ENCODE assay signal across 26 mouse cellular contexts in the genomic region with DNA sequence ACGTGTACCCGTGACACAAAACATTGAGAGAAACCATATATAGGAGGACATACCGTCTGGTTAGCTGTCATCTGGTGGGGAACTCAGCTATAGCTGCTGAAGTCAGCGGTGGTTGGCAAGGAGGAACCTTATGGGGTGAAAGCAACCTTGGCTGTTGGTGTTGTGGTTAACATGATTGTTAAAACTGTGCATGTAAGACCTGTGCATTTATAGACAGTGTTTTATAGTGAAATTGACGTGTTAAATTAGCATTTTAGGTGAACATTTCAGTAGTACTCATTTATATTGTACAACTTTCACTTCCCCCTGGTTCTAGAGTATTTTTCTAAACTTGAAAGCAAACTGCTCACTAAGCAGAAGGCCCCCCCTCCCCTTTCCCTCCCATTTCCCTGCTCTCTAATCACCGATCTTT. TPM values are rescaled to one million over a fixed set of nuclear protein-coding genes. Genes with fewer than 3 reads are reported as not detected.
DNase-seq lines count a peak whose midpoint lies in the region; ATAC-seq and TF ChIP-seq lines count a peak whose summit lies in the region.
"Had no signal": no experiment of that assay in that cellular context is flagged by ENCODE, and none has a peak within 500 bp of the region (broad histone marks: within the 10 kb centered on the region; RNA-seq: fewer than 3 reads in every experiment).

No protein-coding gene starts in this region.

- H3K4me1 ChIP-seq in CH12.LX (ENCODE audit: control insufficient read depth in 1 of 2, insufficient read depth in 2 of 2): peaks cover 5 to 23% of the 10 kb centered on the region in 2 experiments
- H3K4me1 ChIP-seq in heart, embryonic 10.5 days: peaks cover 20% of the 10 kb centered on the region
- H3K4me1 ChIP-seq in neural tube, embryonic 15.5 days: no peaks in the 10 kb centered on the region
- H3K4me1 ChIP-seq: embryonic facial prominence, embryonic 15.5 days; forebrain, embryonic 10.5 days; hindbrain, embryonic 12.5 days had no signal

- ATAC-seq in neutrophil, adult 5-6 weeks (ENCODE audit: extremely low read depth, insufficient number of reproducible peaks, low FRiP score, poor library complexity, severe bottlenecking): peak; percentile 44
- ATAC-seq in neural tube, embryonic 15.5 days (ENCODE audit: low FRiP score): no peak
- ATAC-seq: CD4-positive, CD25-positive, alpha-beta regulatory T cell, adult 4 months; forebrain, embryonic 14.5 days; hindbrain, embryonic 16.5 days; inflammation-experienced regulatory T-cells, adult 6 months had no signal

- no peak overlapping the region for H3K4me2 ChIP-seq in CH12.LX (ENCODE audit: insufficient read depth, low read depth, poor library complexity, severe bottlenecking)
- no peak overlapping the region for H3K4me2 ChIP-seq in neural tube, embryonic 15.5 days
- H3K4me2 ChIP-seq: embryonic facial prominence, embryonic 15.5 days; hindbrain, embryonic 12.5 days had no signal

- no peaks in the 10 kb centered on the region for H3K9me3 ChIP-seq in CH12.LX (replicated peaks; ENCODE audit: low read length)
- no peaks in the 10 kb centered on the region for H3K9me3 ChIP-seq in heart, embryonic 10.5 days
- H3K9me3 ChIP-seq in neural tube, embryonic 15.5 days (replicated peaks): no peaks in the 10 kb centered on the region
- H3K9me3 ChIP-seq: embryonic facial prominence, embryonic 15.5 days; forebrain, embryonic 10.5 days; hindbrain, embryonic 12.5 days had no signal

- TF ChIP-seq POLR2A in CH12.LX (IDR thresholded peaks at IDR 0.05; ENCODE audit: low read depth, low read length): no peak

- H3K4me3 ChIP-seq in CH12.LX (replicated peaks in 1 of 3; ENCODE audit: low read depth in 2 of 3, low read length in 2 of 3, poor library complexity in 1 of 3) (no peak overlapping the region), macrophage (ENCODE audit: inconsistent target) (no peak overlapping the region)
- H3K4me3 ChIP-seq in heart, embryonic 10.5 days: no peak overlapping the region
- no peak overlapping the region for H3K4me3 ChIP-seq in neural tube, embryonic 15.5 days (replicated peaks)
- H3K4me3 ChIP-seq: embryonic facial prominence, embryonic 15.5 days; erythroblast, embryonic 14.5 days; forebrain, embryonic 10.5 days; gastrocnemius, adult 2 months; heart, adult 2 months; hindbrain, embryonic 12.5 days had no signal

- dilution Hi-C loops in CH12.LX (cut with MboI; ENCODE audit: extremely low pct_ligation_motif_present, extremely low pct_unique_long_range_greater_than_20kb, low sequenced_read_pairs): no loop called here

- no peaks in the 10 kb centered on the region for H3K27me3 ChIP-seq in CH12.LX (replicated peaks)
- no peaks in the 10 kb centered on the region for H3K27me3 ChIP-seq in heart, embryonic 10.5 days (ENCODE audit: insufficient read depth, poor library complexity, severe bottlenecking)
- no peaks in the 10 kb centered on the region for H3K27me3 ChIP-seq in neural tube, embryonic 15.5 days (replicated peaks)
- H3K27me3 ChIP-seq: embryonic facial prominence, embryonic 15.5 days; hindbrain, embryonic 12.5 days had no signal

- 18% methylated on average over 6 of the region's 6 CpGs for WGBS in macrophage (ENCODE audit: missing documents)
- WGBS in heart, embryonic 10.5 days: 85% methylated on average over 6 of the region's 6 CpGs
- WGBS in neural tube, embryonic 15.5 days: 88% methylated on average over 6 of the region's 6 CpGs

- H3K79me2 ChIP-seq in CH12.LX (replicated peaks; ENCODE audit: control insufficient read depth, extremely low read depth, insufficient read depth, poor library complexity, severe bottlenecking) (no peaks in the 10 kb centered on the region), macrophage (ENCODE audit: inconsistent target) (no peaks in the 10 kb centered on the region)

- H3K27ac ChIP-seq in CH12.LX (ENCODE audit: insufficient read depth, low read depth): no peak overlapping the region
- H3K27ac ChIP-seq in macrophage: peak overlapping the region; percentile 15; the same call in 1 of the 2 replicates
- no peak overlapping the region for H3K27ac ChIP-seq in heart, embryonic 10.5 days
- H3K27ac ChIP-seq in neural tube, embryonic 15.5 days (replicated peaks): no peak overlapping the region
- H3K27ac ChIP-seq: embryonic facial prominence, embryonic 15.5 days; forebrain, embryonic 10.5 days; gastrocnemius, adult 2 months; heart, adult 2 months; hindbrain, embryonic 12.5 days had no signal

- in situ Hi-C loops in CH12.LX (cut with MboI; ENCODE audit: low pct_ligation_motif_present, low pct_unique_long_range_greater_than_20kb, low sequenced_read_pairs): no loop called here

- H3K36me3 ChIP-seq in CH12.LX (replicated peaks in 1 of 2; ENCODE audit: control insufficient read depth in 1 of 2, insufficient read depth in 1 of 2, low read length in 1 of 2): peaks cover 24 to 55% of the 10 kb centered on the region in 2 experiments
- peaks cover under 1% of the 10 kb centered on the region; the same call in 1 of the 2 replicates for H3K36me3 ChIP-seq in macrophage (ENCODE audit: inconsistent target)
- H3K36me3 ChIP-seq in heart, embryonic 10.5 days: peaks cover 45% of the 10 kb centered on the region
- peaks cover 26% of the 10 kb centered on the region for H3K36me3 ChIP-seq in neural tube, embryonic 15.5 days

- no peak for TF ChIP-seq CTCF in CH12.LX (conservative IDR thresholded peaks at IDR 0.05 in 1 of 2, IDR thresholded peaks at IDR 0.05 in 1 of 2; ENCODE audit: low read depth in 2 of 2, low read length in 2 of 2)

- peak; percentile 78 for DNase-seq in A20 (ENCODE audit: low read depth, low spot score)
- no peak for DNase-seq in CH12.LX (ENCODE audit: extremely low read depth)
- no peak for DNase-seq in heart, embryonic 10.5 days (ENCODE audit: low spot score)
- no peak for DNase-seq in layer of hippocampus, postnatal 14 days (ENCODE audit: low spot score in 2 of 2)
- DNase-seq: adrenal gland, postnatal 14 days; cerebellum, adult 2 months; cerebellum, postnatal 10 days; embryo, embryonic 11 days; gastrocnemius, adult 2 months; gastrocnemius, postnatal 25 days; heart, adult 2 months; heart, postnatal 10 days; heart, postnatal 4 days had no signal

- H3K9ac ChIP-seq in CH12.LX (ENCODE audit: insufficient read depth, low read depth): no peak overlapping the region
- no peak overlapping the region for H3K9ac ChIP-seq in neural tube, embryonic 15.5 days (replicated peaks)
- H3K9ac ChIP-seq: embryonic facial prominence, embryonic 15.5 days; hindbrain, embryonic 12.5 days had no signal

- no peak for TF ChIP-seq RAD21 in CH12.LX (IDR thresholded peaks at IDR 0.05; ENCODE audit: low read depth, low read length)

- TF ChIP-seq EP300 in CH12.LX (IDR thresholded peaks at IDR 0.05; ENCODE audit: low read length): peak; percentile 81

TF ChIP-seq in CH12.LX, 34 proteins besides CTCF, POLR2A, EP300 and RAD21 (continues in another document):
- 0 out of 2 replicates have a peak, but pooled peaks have one; percentile 22 for TF ChIP-seq RCOR1 (conservative IDR thresholded peaks at IDR 0.05; ENCODE audit: low read depth, low read length)
- no peak for TF ChIP-seq SMC3 (IDR thresholded peaks at IDR 0.05; ENCODE audit: low read depth, low read length)
- TF ChIP-seq BHLHE40 (IDR thresholded peaks at IDR 0.05; ENCODE audit: low read depth, low read length): peak; percentile 52; the same call in 1 of the 2 replicates
- peak; percentile 88 for TF ChIP-seq IRF4 (IDR thresholded peaks at IDR 0.05; ENCODE audit: low read depth, low read length)
- no peak for TF ChIP-seq ZMIZ1 (IDR thresholded peaks at IDR 0.05; ENCODE audit: low read depth, low read length)

RNA-seq across cellular contexts. Expression of gene Cyp27a1, which starts 11.2 kb away (rescaled TPM):
- not detected in 2 replicates for total RNA-seq in CH12.LX (2012; rRNA removed)
- not detected in 2 replicates for total RNA-seq in CH12.LX (2014; rRNA removed)
- polyA plus RNA-seq in CH12.LX (2012; ENCODE audit: insufficient read length, low read depth): not detected in 2 replicates
- 100 to 1,000 TPM in 22 of 26 experiments, 10 to 100 TPM in 4; 49.9 to 682 (median 176) TPM for total RNA-seq in macrophage (2018; cell fraction: chromatin; rRNA removed)
- 10 to 100 TPM in 24 of 26 experiments, 1 to 10 TPM in 2; 7.6 to 80.2 (median 32.6) TPM for total RNA-seq in macrophage (2018; cell fraction: cytosol; rRNA removed)
- 100 to 1,000 TPM in 12 of 26 experiments, 10 to 100 TPM in 14; 23.6 to 520 (median 98.6) TPM for total RNA-seq in macrophage (2018; cell fraction: nucleus; rRNA removed)
- polyA plus RNA-seq in macrophage (2018): 10.0 to 133 TPM (median 56.9 TPM) in 3 replicates
- 37.6 and 45.0 TPM in 2 replicates for total RNA-seq in neutrophil, adult 5-6 weeks (2017)
- polyA plus RNA-seq in heart, embryonic 10.5 days (2016; fragmentation: Nextera tagmentation; extraction: Ambion mirVana): 11.4 and 17.5 TPM in 2 replicates
- polyA plus RNA-seq in neural tube, embryonic 15.5 days (2015; fragmentation: Nextera tagmentation; extraction: Ambion mirVana): 2.9 and 3.2 TPM in 2 replicates
- total RNA-seq in layer of hippocampus, postnatal 14 days (2021): 1 to 10 TPM; 1.1 to 2.6 TPM
- total RNA-seq: MEL had no signal
- polyA plus RNA-seq: CD4-positive, CD25-positive, alpha-beta regulatory T cell, adult 4 months had no signal

RNA-seq across cellular contexts. Expression of gene Ttll4, which starts 40.6 kb away (rescaled TPM):
- total RNA-seq in CH12.LX (2012; rRNA removed) (21.8 and 29.3 TPM in 2 replicates), CH12.LX (2014; rRNA removed) (23.6 and 24.9 TPM in 2 replicates)
- polyA plus RNA-seq in CH12.LX (2012; ENCODE audit: insufficient read length, low read depth) (72.0 and 85.8 TPM in 2 replicates), macrophage (2018) (3.0 to 5.5 TPM (median 3.7 TPM) in 3 replicates)
- 10 to 100 TPM; 11.1 to 70.9 (median 39.0) TPM for total RNA-seq in macrophage (2018; cell fraction: chromatin; rRNA removed)
- total RNA-seq in macrophage (2018; cell fraction: cytosol; rRNA removed): 1 to 10 TPM; 1.9 to 7.2 (median 3.8) TPM
- 10 to 100 TPM in 20 of 26 experiments, 1 to 10 TPM in 6; 8.0 to 42.4 (median 19.6) TPM for total RNA-seq in macrophage (2018; cell fraction: nucleus; rRNA removed)
- total RNA-seq in neutrophil, adult 5-6 weeks (2017): 19.0 and 21.1 TPM in 2 replicates
- 27.8 and 28.9 TPM in 2 replicates for polyA plus RNA-seq in heart, embryonic 10.5 days (2016; fragmentation: Nextera tagmentation; extraction: Ambion mirVana)
- 7.7 and 8.9 TPM in 2 replicates for polyA plus RNA-seq in neural tube, embryonic 15.5 days (2015; fragmentation: Nextera tagmentation; extraction: Ambion mirVana)
- total RNA-seq in layer of hippocampus, postnatal 14 days (2021): 10 to 100 TPM; 23.3 to 23.8 TPM

RNA-seq across cellular contexts. Expression of gene Prkag3, which starts 46.9 kb away (rescaled TPM):
- total RNA-seq in CH12.LX (2012; rRNA removed) (0.08 and 0.13 TPM in 2 replicates), CH12.LX (2014; rRNA removed) (0.09 TPM in 1 of 2 replicates, not detected in the other)
- polyA plus RNA-seq in CH12.LX (2012; ENCODE audit: insufficient read length, low read depth) (0.12 TPM in 1 of 2 replicates, not detected in the other), macrophage (2018) (not detected in 3 replicates)
- total RNA-seq in macrophage (2018; cell fraction: chromatin; rRNA removed): 1 to 10 TPM in 1 of 26 experiments, under 1 TPM in 8, not detected in 17; 0.22 to 2.0 (median 0.46) TPM
- total RNA-seq in macrophage (2018; cell fraction: cytosol; rRNA removed): under 1 TPM in 8 of 26 experiments, not detected in 18; 0.03 to 0.10 (median 0.07) TPM
- total RNA-seq in macrophage (2018; cell fraction: nucleus; rRNA removed): 1 to 10 TPM in 1 of 26 experiments, under 1 TPM in 9, not detected in 16; 0.12 to 2.1 (median 0.30) TPM
- 0.23 TPM in 1 of 2 replicates, not detected in the other for total RNA-seq in neutrophil, adult 5-6 weeks (2017)
- 2.3 and 6.8 TPM in 2 replicates for polyA plus RNA-seq in heart, embryonic 10.5 days (2016; fragmentation: Nextera tagmentation; extraction: Ambion mirVana)
- polyA plus RNA-seq in neural tube, embryonic 15.5 days (2015; fragmentation: Nextera tagmentation; extraction: Ambion mirVana): 0.17 and 0.40 TPM in 2 replicates
- under 1 TPM; 0.14 to 0.55 TPM for total RNA-seq in layer of hippocampus, postnatal 14 days (2021)
- total RNA-seq: MEL had no signal
- polyA plus RNA-seq: CD4-positive, CD25-positive, alpha-beta regulatory T cell, adult 4 months; embryonic facial prominence, embryonic 11.5 days; erythroblast, embryonic 14.5 days; forebrain, embryonic 10.5 days; forebrain, embryonic 14.5 days; inflammation-experienced regulatory T-cells, adult 6 months had no signal
